Mouse (Mus musculus) gonadal fat pad, adult 2 months (tissue): Measurements from ENCODE around the gene Plagl2. TPM values are rescaled to one million over a fixed set of nuclear protein-coding genes. Genes with fewer than 3 reads are reported as not detected.

Source experiments
- DNase-seq: peaks from one replicate; pipeline ENCODE4 v3.0.0-alpha.2; 2012; ENCODE audit warnings: low read depth
- polyA plus RNA-seq: library from polyadenylated mRNA; depleted of rRNA; stranded (reverse); fragments of >200 nt; gene quantifications from 2 replicates; pipeline ENCODE4 v1.2.3, GENCODE M21; 2012; rRNA removed

Gene Plagl2
- polyA plus RNA-seq, 1 experiment: 5.1 TPM

DNA sequence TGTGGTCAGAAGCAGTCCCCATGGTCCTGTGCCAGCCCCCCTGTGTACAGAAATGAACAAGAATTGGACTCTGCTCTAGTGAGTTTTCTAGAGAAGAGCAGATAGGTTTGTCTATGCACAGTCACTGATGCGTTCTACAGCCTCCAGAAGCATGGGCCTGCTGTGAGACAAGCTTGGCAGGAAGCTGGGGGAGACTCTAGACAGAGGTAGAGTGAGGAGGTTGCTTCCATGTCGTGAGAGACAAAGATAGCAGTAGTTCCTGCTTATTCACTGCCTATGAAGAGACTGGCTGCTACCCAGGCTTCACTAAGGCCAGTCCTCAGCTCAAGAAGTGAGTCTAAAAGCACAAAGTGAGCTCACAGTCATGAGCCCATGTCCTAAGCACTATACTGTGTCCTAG lies 50.0 kb downstream of the Plagl2 start:
- DNase-seq: no peak

DNA sequence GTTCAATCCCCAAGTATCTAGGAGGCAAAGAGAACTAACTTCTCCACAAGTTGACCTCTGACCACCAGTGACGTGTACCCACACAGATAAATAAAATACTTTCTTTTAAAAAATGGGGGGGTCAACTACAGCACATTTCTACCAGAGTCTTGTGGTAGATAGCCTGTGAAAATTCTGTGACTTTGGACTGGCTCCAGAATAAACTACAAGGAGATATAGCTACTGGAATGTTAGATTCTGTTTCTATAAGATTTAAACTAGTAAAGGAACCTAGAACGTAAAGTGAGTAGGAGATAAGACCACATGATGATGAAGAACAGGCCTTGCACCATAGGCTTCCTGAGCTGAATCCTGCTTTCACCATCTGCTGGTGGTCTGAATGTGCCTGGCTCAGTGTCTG lies 53.4 kb downstream of the Plagl2 start:
- no peak for DNase-seq

DNA sequence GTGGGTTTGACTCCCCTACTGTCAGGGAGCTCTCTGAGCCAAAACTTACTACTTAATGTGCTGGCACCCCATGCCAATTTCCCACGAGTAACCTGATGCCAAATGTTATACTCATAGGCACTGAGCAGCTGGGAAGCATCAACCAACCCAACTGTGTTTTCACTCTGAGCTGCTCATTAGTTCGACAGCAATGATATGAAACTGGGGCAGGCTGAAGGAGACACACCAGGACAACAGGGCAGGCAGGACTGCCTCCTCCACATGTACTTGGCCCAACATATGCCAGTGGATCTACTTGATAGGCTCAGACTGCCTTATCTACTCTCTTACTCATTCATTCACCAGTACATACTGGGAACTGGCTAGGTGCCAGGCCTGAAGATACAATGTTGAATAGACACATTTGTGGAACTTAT lies 55.0 kb downstream of the Plagl2 start:
- no peak for DNase-seq

DNA sequence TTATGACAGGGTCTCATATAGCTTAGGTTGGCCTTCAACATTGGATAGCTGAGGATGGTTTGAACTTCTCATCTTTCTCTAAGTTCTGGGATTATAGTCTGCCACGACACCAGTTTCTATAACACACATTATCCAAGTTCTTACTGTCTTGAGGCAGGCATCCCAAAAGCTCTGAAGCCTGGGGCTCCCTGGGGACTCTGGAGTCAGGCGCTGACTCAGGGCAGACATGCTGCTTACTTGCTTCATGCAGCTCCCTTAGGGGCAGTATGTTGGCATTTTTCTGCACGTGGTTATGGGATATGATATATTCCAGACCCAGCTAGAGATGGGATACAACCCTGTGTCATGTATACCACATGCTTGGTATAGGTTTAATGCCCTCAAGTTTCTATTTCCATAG lies 61.3 kb downstream of the Plagl2 start:
- no peak for DNase-seq

DNA sequence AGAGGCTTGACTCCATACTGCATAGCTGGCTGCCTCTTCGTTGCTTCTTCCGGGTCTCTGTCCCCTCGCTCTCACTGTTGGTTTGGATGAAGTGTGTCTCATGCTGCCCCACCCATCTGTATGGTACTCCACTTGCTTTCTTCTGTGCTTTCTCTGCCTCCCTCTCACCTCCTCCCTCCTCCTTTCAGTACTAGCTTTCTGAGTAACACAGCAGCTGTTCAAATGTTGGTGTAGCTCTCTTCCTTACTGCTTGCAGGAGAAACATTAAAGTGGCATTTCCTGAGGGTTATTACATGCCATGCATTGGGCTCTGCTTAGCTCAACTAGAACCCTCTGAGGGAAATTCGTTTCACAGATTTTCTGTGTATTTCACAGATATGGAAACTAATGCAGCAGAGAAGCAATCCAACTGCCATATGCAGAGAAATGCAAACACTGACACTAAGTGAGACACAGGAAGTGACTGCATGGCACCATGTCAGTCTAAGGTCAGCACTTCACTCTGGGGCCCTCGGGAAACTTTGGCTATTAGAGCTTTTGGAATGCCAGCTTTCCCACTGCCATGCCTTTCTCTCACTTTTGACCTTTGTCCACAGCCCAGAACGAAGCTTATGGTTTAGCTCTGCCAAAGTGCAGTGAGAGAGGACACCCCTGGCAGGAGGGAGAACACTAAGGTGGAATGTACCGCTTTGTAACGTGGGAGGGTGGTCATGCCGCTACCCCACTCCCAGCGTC lies 61.9 kb downstream of the Plagl2 start:
- no peak for DNase-seq

Other genes with a start within 250 kb of the Plagl2 start
- gene Pdrg1, start 226.0 kb downstream of the Plagl2 start, polyA plus RNA-seq: 160 and 161 TPM in 2 replicates
- gene Xkr7, start 209.6 kb downstream of the Plagl2 start, polyA plus RNA-seq: 5.4 and 8.2 TPM in 2 replicates
- gene Ccm2l, start 175.5 kb downstream of the Plagl2 start, polyA plus RNA-seq: 28.2 and 31.0 TPM in 2 replicates
- 4.3 and 4.4 TPM in 2 replicates for gene Hck, start 133.0 kb downstream of the Plagl2 start, polyA plus RNA-seq
- gene Tm9sf4, start 80.1 kb downstream of the Plagl2 start, polyA plus RNA-seq: 55.5 and 67.1 TPM in 2 replicates
- 4.1 and 4.5 TPM in 2 replicates for gene Tspyl3, start 16.0 kb downstream of the Plagl2 start, polyA plus RNA-seq
- 26.6 and 35.5 TPM in 2 replicates for gene Pofut1, start 107 bp upstream of the Plagl2 start, polyA plus RNA-seq
- gene Kif3b, start 50.0 kb upstream of the Plagl2 start, polyA plus RNA-seq: 11.3 and 13.3 TPM in 2 replicates
- gene Asxl1, start 104.4 kb upstream of the Plagl2 start, polyA plus RNA-seq: 11.8 and 13.1 TPM in 2 replicates